Mouse (Mus musculus) spleen, adult 2 months (tissue): Measurements from ENCODE around the gene Yif1b.

Source experiments
- CTCF ChIP-seq: fragments of 200-500 bp; IDR thresholded peaks from 2 replicates; pipeline ENCODE4 v1.5.1; 2011; ENCODE audit warnings: mild to moderate bottlenecking, inconsistent platforms; ENCODE audit not compliant: insufficient read depth, insufficient read length, insufficient replicate concordance; ENCODE audit errors: extremely low read depth
- POLR2A ChIP-seq: fragments of 200-500 bp; IDR thresholded peaks from 2 replicates; pipeline ENCODE4 v1.6.1; 2011; ENCODE audit warnings: low read depth, low read length, inconsistent platforms

DNA sequence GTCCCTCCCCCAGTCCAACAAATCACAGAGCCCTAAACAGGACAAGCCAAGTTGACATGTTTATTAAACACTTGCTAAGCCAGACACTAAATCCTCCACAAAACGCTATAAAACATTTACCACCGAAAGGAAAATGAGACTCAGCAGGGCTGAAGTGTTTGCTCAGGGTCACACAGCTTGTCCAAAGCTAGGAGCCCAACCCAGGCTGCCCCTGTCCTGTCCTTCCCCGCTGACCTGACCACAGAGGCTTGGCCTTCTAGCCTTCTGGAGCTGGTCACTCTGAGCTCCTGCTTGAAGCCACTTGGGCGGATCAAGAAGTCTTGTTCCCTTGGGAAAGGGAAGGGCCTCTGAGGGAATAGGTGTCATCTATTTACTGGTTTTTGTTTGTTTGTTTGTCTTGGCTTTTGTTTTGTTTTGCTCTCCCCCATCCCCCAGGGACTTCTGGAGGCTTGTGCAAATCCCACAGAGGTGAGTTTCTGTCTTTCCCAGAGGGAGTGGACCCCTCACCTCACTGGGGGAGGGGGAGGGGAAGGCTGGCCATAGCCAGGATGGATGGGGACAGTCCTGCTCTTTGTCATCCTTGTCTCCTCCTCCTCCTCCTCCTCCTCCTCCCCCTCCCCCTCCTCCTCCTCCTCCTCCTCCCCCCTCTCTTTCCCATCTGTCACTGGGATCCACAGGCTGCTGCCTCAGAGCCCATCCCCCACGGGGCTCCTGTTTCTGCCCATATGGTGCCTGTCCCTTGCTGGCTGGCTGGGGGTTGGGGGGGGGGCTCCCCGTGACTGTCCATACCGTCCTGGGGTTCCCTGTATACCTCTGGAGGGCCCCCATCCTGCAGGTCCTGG is 53.7 kb downstream of the Yif1b start:
- no peak for TF ChIP-seq POLR2A
- TF ChIP-seq CTCF: no peak
